Mouse (Mus musculus): ENCODE measurements at regions not wholly inside any gene's neighbourhood (a gene's known extent, or its start where the extent isn't known, plus 50 kb on each side); places are given as distances from the start of the nearest gene placed in this dataset.
"Not testable (repeated sequence)": the region's sequence is repeated elsewhere in the genome, so short reads cannot be mapped to it uniquely, and the experiment has no call there.

DNA sequence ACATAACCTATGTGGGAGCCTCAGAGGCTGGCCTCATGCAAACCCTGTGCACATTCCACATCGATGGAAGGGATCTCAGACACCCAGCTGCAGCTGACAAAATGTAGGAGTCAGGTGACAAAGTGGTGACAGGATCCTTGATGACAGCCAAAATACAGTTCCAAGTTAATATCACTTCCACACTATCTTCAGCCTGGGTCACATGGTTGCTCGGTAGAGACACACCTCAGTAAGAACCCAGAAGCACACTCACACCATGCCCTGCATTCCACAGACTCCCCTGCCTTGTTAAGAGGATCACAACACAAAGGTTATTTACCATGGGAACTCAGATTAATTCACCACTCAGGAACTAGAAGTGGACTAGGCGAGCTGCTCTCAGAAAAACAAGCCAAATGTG, 505.4 kb upstream of the Hsf2 start:
- no peak for DNase-seq (ENCODE audit: extremely low spot score in 1 of 2, low spot score in 1 of 2)

DNA sequence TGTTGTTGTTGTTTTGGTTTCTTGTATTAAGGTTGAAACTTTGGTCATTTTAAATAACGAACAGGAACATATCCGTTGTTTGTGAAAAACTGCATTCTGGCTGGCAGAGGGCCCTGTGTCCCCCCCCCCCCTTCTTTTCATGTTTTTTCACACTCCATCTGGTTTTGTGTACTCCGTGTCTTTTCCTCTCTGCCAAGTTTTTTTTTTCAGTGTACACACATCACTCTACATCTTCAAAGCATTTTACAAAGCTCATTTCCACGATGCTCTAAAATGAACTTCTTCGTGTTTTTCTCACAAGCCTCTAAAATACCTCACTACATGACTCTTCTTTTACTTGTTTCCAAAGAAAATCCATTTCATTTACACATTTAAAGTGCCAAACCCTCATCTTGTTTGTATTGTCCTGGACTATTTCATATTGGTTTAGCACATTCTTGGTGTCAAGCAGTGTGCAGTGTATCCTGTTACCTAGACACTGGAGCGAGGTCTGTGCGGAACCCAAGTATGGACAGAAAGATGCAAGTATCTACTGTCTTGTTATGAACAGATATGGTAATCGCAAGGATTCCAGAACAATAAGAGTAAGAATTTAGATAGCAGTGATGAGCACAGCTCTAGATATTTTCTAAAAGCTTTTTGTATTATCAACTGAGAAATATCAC, 503.5 kb upstream of the Hsf2 start:
- DNase-seq (ENCODE audit: extremely low spot score in 1 of 2, low spot score in 1 of 2) = no peak

DNA sequence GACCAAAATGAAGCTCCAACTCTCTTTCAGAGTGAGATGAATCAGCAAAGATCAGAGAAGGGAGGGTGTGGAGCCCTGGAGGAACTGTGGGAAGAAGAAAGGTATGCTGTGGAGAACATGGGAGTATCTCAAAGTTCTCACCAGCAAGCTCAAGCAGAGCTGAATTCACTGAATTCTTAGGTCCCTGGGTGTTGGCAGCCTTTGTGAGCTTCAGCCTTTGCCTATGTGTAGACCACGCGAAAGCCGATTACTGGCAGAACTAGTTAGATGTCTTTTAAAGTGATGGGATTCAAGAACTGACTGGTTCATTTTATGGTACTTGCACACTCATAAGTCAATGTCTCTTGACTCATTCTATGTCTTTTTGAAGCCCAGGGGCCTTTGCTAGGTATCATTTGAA, 491.2 kb upstream of the Hsf2 start:
- DNase-seq (ENCODE audit: extremely low spot score in 1 of 2, low spot score in 1 of 2) = no peak

DNA sequence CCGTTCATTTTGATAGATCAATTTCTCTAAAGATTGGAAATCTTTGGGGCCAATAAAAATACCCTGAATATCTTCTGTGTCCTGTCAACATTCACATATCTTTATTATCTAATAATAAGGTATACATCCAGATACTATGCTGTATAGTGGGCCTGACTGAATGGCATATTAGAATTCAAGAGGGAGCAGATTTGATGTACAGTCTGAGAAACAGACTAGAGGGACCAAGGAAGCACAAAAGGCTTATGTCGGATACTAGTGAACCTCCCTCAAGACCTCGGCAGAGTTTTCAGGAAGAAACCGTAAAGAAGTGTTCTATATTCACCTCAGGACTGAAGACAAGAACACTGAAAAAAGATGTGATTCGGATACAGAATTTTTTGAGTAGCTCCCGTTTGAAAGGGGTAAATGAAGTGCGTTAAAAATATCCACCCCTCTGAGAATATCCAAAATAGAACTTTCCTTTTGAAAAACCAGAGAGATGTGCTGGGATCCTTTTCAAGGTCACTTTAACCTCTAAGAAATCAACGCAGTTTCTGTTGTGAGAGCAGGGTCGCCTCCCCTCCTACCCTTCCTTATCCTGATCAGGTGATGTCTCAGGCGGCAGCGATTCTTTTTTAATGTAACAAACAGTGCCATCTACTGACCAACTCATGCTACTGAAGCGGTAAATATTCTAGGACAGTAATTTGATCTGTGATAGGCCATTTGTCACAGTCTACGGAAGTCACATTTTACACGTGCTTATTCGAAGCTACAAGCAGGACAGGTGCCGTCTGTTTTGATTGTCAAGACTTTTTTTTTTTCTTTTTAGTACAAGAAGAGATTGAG, 485.1 kb upstream of the Hsf2 start:
- DNase-seq (ENCODE audit: extremely low spot score in 1 of 2, low spot score in 1 of 2) = peak; percentile 17 to 32

DNA sequence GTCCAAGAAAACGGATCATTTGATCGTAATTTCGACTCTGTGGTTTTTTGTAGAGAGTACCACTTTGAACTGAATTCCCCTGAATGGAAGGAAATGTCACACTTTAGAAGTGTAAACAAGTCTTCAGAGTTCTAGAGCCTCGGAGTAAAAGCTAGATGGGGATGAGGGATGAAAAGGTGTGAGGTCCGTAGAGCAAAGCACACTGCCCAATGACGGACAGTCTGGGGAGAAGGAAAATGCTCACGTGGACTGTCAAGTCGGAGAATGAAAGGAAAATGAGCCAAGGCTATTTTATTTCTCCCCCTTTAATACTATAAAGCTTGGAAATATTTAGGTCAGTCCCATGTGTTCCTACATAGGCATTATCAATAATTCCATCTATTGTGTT, 484.5 kb upstream of the Hsf2 start:
- no peak for DNase-seq (ENCODE audit: extremely low spot score in 1 of 2, low spot score in 1 of 2)

DNA sequence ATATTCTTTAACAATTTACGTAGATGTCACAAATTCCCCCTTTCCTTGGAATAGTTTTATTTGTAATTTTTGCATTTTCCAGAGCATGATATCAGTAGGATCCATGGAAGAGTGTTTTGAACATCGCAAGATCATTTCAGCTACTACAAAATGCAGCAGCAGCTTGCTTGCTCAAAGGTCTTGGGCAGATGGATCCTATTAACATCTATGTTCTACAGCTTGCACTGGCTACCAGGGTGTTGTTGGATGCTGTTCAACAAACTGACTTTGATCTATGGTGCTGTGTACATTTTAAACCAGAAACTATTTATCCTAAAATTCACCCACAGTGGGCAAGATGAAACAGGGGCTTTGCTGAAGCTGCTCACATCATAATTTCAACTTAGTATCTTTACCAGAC, 448.5 kb upstream of the Hsf2 start:
- DNase-seq (ENCODE audit: extremely low spot score in 1 of 2, low spot score in 1 of 2) = no peak

DNA sequence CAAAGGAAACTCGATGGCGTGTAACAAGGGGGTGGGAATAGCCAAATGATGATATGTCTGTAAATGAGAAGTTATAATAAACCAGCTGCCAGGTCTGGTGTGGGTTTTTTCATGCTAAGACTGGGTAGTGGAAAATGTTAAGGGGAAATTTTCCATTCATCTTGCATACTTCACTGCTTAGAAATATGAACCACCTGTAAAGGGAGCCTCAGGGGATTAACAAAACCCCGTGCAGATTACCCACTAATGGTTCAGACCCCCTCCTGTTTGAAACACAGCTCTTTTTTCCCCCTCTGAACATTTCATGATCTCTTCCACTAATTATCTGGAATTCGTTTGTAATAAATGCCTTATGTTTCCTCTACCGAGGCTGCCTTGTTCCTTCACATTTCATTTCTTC, 446.0 kb upstream of the Hsf2 start:
- DNase-seq (ENCODE audit: extremely low spot score in 1 of 2, low spot score in 1 of 2) = no peak

DNA sequence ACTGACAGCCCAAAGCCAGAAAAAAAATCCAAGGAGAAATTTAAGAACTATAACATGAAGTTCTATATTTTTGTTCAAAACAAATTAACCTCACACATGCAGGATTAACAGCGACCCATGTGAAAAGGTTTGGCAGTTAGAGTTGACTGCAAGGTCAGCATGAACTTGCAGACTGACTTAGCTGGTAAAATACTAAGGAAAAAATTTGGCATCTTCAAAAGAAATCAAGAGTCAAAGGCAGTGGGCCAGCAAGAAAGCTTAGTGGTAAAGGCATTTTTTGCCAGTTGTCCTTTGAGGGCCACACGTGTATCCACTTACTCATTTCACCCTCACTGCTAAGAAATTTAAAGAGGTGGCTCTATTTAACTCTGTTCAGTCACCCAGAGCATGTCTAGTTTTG, 440.2 kb upstream of the Hsf2 start:
- DNase-seq (ENCODE audit: extremely low spot score in 1 of 2, low spot score in 1 of 2) = no peak

DNA sequence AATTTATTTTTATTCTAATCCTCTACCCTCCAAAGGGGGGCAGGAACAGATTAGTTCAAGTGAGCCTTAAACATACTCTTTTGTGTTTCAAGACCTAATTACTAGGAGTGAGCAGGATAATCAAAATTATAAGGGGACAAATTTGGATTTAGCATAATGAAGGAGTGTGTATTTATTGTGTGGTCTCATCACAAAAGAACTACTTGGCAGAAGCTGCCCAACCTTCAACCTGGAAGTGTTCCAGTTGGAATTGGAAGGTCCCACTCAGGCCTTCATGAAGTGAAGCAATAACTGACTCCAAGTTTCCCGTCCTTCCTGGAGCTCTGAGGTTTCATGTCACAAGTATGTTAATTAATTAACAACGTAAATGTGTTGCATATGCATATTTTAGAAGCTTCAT, 439.3 kb upstream of the Hsf2 start:
- DNase-seq (ENCODE audit: extremely low spot score in 1 of 2, low spot score in 1 of 2) = no peak

DNA sequence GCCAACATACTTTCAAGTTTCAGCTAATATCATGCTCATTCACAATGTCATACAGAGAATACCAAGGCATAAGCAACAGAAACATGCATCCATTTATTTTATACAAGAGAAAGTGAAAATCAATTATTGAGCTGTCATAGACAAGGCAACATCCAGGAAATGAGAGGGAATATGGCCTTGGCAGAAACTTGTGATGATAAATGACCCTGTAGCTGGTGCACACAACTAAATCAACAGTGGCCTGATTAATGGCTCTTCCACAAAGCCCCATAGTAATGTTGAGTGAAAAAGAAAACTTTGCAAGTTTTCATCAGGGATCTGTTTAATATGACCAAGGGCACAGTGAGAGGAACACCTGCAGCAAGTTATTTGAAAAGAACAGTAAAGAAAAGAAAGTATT, 438.5 kb upstream of the Hsf2 start:
- no peak for DNase-seq (ENCODE audit: extremely low spot score in 1 of 2, low spot score in 1 of 2)

DNA sequence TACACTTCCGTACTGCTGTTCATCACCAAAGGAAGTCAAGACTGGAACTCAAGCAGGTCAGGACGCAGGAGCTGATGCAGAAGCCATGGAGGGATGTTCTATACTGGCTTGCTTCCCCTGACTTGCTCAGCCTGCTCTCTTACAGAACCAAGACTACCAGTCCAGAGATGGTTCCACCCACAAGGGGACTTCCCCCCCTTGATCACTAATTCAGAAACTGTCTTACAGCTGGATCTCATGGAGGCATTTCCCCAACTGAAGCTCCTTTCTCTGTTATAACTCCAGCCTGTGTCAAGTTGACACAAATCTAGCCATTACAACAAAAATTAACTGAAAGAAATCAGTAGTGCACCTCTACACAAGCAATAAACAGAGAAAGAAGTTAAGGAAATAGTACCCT, 432.8 kb upstream of the Hsf2 start:
- DNase-seq (ENCODE audit: extremely low spot score in 1 of 2, low spot score in 1 of 2) = not testable (repeated sequence)

DNA sequence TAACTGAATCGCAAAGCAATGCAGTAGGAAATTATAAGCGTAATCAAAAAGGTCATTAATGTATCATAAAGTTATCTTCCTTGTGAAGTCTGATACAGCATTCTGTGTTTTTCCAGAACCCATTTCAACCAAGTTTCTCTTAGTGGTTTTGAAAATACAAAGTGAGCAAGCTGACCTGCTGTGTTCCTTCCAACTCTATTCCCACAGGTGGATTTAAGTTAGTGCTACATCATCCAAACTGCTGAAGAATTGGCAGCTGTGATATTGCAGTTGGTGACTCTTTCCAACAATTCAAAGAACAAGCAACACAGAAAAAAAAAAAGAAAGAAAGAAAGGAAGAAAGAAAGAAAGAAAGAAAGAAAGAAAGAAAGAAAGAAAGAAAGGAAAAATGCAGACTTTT, 396.1 kb upstream of the Hsf2 start:
- DNase-seq (ENCODE audit: extremely low spot score in 1 of 2, low spot score in 1 of 2) = no peak

DNA sequence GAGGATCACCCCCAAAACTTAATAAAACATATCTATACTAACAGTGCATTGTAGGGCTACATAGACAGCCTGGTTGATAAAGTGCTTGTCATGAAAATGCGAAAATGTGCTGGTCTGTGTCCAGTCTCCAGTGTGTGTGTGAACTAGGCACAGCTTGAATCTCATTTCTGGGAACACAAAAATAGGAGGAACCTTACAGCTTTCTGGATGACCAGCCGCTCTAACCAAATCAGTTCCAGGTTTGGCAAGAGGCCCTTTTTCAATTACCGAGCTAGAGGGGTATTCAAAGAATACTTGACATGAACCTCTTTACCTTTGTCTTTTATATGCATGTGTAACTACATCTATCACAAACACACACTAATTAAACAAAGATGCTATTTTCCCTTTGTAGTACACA, 390.3 kb upstream of the Hsf2 start:
- DNase-seq (ENCODE audit: extremely low spot score in 1 of 2, low spot score in 1 of 2) = no peak

DNA sequence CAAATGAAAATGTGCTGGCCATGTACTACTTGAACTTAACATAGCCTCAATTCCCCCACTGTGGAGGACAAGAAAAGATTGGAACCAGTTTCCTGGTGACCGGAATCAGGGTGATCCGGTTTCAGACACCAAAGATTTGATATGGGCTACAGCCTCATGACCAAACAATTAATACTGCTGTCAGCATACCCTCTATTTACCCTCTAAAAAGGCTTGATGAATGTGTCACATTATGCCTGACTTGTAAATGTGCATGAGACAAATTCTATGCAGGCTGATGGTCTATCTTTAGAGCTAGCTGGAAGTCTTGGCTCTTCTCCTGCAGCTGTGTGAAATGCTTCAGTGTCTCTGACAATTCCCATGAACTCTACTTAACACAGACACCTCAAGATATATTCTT, 372.8 kb upstream of the Hsf2 start:
- DNase-seq (ENCODE audit: extremely low spot score in 1 of 2, low spot score in 1 of 2) = no peak

DNA sequence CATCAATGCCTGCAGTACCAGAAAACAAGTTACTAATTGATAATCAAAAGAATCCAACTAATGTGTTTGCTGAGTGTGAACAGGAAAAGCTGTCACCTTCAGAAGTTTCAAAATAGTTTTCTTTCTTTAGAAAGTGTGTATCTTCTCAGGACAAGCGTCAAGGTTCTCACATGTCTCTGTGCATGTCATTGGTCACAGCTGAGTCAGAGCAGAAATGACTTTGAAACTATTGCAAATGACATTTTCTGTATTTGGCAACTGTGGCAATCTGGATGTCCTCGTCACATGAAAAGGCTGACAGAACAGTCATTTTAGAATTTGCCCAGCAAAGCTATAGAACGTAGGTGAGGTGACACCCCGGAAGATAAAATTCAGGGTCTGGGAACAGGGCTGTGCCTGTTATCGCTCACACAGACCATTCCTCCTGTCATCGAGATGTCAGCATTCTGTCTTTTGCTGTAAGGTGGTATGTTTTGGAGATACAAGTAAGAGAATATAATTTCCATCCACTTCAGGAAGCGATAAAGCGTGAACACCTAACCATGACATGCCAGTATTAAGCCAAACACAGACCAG, 371.4 kb upstream of the Hsf2 start:
- DNase-seq (ENCODE audit: extremely low spot score in 1 of 2, low spot score in 1 of 2) = no peak

DNA sequence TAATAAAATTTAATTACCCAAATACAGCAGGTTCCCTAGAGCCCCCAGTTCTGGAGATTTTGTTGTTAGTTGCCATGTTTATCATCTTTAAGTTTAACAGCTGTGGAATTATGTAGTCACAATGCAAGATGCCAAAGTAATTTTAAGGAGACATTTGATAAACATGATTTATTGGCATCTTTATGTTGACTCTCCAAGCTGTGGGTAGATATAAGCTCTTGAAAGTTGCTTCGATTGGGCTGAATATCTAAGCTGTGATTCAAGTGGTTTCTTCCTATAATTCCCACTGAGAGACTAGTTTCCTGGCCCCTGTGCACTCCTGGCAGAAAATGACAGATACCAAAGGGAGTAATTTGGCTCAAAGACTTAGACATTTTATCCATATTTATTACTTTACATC, 364.7 kb upstream of the Hsf2 start:
- no peak for DNase-seq (ENCODE audit: extremely low spot score in 1 of 2, low spot score in 1 of 2)

DNA sequence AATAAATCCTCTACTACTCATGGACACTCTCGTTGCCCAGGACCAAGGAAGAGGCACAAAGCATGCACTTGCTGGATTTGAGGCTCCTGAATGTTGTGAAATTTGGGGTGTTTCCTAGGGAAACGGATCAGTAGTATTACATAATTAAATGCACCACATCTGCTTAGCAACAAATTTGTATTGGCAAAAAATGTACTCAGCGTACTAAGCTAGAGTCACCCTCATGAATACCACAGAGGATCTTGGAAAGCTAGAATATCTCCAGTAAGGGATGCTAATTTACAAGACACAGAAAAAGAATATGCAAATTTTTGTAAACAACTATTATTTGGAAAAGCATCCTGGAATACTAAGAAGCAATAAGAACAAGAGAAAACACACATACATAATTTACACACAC, 359.0 kb upstream of the Hsf2 start:
- no peak for DNase-seq (ENCODE audit: extremely low spot score in 1 of 2, low spot score in 1 of 2)

DNA sequence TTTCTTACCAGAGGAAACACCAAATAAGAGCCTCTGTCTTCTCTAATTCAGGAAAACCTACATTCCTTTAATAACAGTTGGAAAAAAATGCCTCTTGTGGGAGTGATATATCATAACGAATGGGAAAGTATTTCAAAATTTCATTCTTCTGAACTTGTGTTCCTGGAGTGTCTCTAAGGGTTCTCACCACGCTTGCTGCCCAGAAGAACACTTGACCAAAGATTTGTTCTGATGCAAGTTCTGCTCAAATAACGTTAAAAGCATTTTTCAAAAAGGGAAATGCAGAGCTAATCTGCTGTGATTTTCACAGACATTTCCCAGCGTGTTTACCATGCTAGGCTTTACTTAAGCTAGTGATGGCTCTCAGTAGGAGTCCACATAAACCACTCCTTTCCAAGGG, 329.8 kb upstream of the Hsf2 start:
- no peak for DNase-seq (ENCODE audit: extremely low spot score in 1 of 2, low spot score in 1 of 2)

DNA sequence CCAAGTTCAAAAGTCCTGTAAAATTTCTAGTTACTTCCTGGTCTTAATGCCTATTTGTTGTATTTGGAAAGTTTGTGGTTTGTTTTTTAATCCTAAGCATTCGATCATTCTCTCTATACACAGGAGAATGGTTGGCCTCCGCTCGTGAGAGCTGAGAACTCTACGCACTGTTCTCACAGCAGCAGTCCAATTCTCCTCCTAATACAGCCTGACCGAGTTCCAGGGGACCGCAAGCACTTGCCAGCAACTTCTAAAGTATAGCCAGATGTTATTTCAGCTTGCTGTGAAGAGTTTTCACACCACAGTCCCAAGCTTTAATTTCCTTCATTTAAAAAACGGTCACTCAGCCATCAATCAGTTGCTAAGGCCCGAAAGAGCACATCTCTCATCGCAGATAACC, 329.3 kb upstream of the Hsf2 start:
- no peak for DNase-seq (ENCODE audit: extremely low spot score in 1 of 2, low spot score in 1 of 2)

DNA sequence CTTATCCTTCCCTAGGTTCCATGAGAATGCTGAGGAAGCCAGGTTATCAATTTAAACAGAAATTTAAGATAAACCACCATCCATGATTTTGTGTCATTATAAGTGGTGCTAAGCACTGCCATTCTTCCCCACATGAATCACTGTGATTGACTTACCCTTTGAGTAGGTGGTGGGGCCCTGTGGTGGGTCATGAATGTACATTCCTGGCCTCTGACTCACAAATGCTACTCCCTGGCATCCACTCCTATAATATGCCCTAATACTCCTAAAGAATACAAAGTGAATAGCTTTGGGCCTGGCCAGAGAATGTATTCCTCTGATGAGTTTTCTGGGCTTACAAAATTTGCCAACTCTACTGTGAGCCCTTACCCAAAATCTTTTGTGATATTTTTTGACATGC, 325.6 kb upstream of the Hsf2 start:
- DNase-seq (ENCODE audit: extremely low spot score in 1 of 2, low spot score in 1 of 2) = no peak

DNA sequence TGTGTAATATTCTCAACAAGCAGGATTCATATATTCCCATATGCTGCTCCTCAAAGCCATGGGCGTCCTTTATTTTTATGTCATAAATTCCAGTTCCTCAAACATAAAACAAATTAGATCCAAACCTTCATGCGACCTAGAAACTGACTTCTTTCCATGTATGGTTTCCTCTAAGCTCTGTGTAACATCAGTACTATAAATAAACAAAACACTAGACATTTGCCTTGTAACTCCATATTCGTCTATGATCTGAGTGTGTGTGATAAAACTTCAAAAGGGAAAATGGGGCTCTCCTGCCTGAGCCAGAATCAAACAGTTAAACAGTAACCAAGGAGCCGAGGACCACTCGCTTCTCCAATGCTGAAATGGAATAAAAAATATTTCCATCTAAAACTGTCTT, 322.8 kb upstream of the Hsf2 start:
- DNase-seq (ENCODE audit: extremely low spot score in 1 of 2, low spot score in 1 of 2) = no peak

DNA sequence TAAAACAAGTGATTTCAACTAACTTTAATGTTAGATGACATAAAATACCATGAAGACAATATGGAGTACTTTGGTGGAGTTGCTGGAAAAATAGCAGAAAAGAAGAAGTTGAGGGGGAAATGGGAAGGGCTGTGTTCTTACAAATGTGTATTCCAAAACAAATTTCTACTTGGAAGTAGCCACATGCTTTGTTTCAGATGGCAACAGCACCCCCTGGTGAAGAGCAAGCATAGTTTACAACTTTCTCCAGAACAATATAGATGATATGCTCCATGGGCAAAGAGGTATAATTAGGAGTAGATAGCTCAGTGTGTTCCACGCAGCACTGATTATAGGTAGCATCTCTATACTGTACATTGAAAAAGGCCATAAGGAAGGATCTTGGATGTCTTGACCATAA, 302.6 kb upstream of the Hsf2 start:
- DNase-seq (ENCODE audit: extremely low spot score in 1 of 2, low spot score in 1 of 2) = peak; percentile 16 to 71
